Mouse (Mus musculus) testis, adult 2 months (tissue): Measurements from ENCODE around the gene Rnase9.

Experiments
- CTCF ChIP-seq: fragments of 200-500 bp; IDR thresholded peaks from 2 replicates; pipeline ENCODE4 v1.5.1; 2012; ENCODE audit warnings: low read depth, mild to moderate bottlenecking, inconsistent platforms, low read length, moderate library complexity; ENCODE audit not compliant: control insufficient read depth, insufficient read depth, insufficient replicate concordance
- POLR2A ChIP-seq: fragments of 200-500 bp; IDR thresholded peaks from 2 replicates; pipeline ENCODE4 v1.6.1; 2012; ENCODE audit warnings: low read depth, mild to moderate bottlenecking, inconsistent platforms, low read length, moderate library complexity; ENCODE audit not compliant: control insufficient read depth

- TF ChIP-seq POLR2A (no peak), CTCF (no peak)
Measured at GRCm38 (mm10) chr14:51024820-51025219, 16.8 kb downstream of the Rnase9 start.
